Mouse (Mus musculus) stomach, embryonic 14.5 days (tissue): ENCODE data around the gene Gucd1. TPM values are rescaled to one million over a fixed set of nuclear protein-coding genes. Genes with fewer than 3 reads are reported as not detected.

ENCODE experiments used
- ATAC-seq: fragments of 200-750 bp; cut with Nextera tagmentation; 2 replicates; pipeline ENCODE4 v1.8.0; 2017; ENCODE audit warnings: low read depth, moderate TSS enrichment; ENCODE audit not compliant: insufficient number of reproducible peaks, insufficient read depth, low FRiP score
- H3K27ac ChIP-seq: fragments of 300-500 bp; sonication (generic); 2 replicates; pipeline ENCODE4 v1.5.1; 2014; ENCODE audit warnings: mild to moderate bottlenecking, low read length, moderate library complexity, mixed read lengths
- H3K27me3 ChIP-seq: fragments of 300-500 bp; sonication (generic); 2 replicates; pipeline ENCODE4 v1.6.1; 2014; ENCODE audit warnings: low read length, control low read depth, mixed read lengths; ENCODE audit not compliant: control insufficient read depth, insufficient read depth
- H3K36me3 ChIP-seq: fragments of 300-500 bp; sonication (generic); 2 replicates; pipeline ENCODE4 v1.6.1; 2014; ENCODE audit warnings: mild to moderate bottlenecking, control low read depth, low read length, moderate library complexity, mixed read lengths; ENCODE audit not compliant: control insufficient read depth, insufficient read depth
- H3K4me1 ChIP-seq: fragments of 300-500 bp; sonication (generic); 2 replicates; pipeline ENCODE4 v1.6.1; 2014; ENCODE audit warnings: low read length, control low read depth, mixed read lengths; ENCODE audit not compliant: control insufficient read depth, insufficient read depth
- H3K4me2 ChIP-seq: fragments of 300-500 bp; sonication (generic); replicated peaks from 2 replicates; pipeline ENCODE4 v1.6.1; 2014; ENCODE audit warnings: low read depth, low read length, control low read depth
- H3K4me3 ChIP-seq: fragments of 300-500 bp; sonication (generic); 2 replicates; pipeline ENCODE4 v1.5.1; 2014; ENCODE audit warnings: low read depth, low read length, control low read depth
- H3K9ac ChIP-seq: fragments of 300-500 bp; sonication (generic); replicated peaks from 2 replicates; pipeline ENCODE4 v1.6.1; 2014; ENCODE audit warnings: low read depth, mild to moderate bottlenecking, control low read depth, low read length, moderate library complexity, mixed read lengths
- H3K9me3 ChIP-seq: fragments of 300-500 bp; sonication (generic); 2 replicates; pipeline ENCODE4 v1.6.1; 2016; ENCODE audit warnings: low read depth, low read length, control low read depth; ENCODE audit not compliant: control insufficient read depth
- WGBS: fragments of 180-500 bp; shearing (Covaris S2); extraction: QIAGEN DNeasy Blood & Tissue Kit; methylation state at CpG from one replicate; pipeline ENCODE4 v1.1.7; 2014; 5-methylcytosine and 5-hydroxymethylcytosine counted together
- polyA plus RNA-seq: library from polyadenylated mRNA; unstranded; fragments of >200 nt; fragmentation: Nextera tagmentation; extraction: Ambion mirVana; gene quantifications from 2 replicates; pipeline ENCODE4 v1.2.1, GENCODE M21; 2014

Gene Gucd1
- polyA plus RNA-seq, 1 experiment from 2014 or later: 29.9 TPM

DNA sequence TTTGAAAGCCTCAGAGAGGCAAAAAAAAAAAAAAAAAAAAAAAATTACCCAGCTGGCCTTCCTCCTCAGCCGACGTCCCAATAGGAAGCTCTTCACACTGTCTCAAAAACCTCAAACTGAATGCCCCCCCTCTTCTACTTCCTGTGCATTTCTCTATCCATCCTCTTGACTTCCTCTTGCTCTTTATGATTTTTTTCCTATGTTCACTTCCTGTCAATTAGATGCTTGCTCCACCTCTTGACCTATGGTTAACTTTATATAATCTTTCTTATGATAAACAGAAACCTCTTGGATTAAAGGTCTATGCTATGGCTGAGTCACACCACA is 25.9 kb downstream of the Gucd1 start:
- Histone ChIP-seq H3K36me3 (no peaks in the 10 kb centered on the region), H3K9me3 (no peaks in the 10 kb centered on the region), H3K4me1 (no peaks in the 10 kb centered on the region), H3K4me3 (no peak overlapping the region), H3K27ac (no peak overlapping the region), H3K4me2 (no peak overlapping the region), H3K27me3 (no peaks in the 10 kb centered on the region), H3K9ac (no peak overlapping the region)
- 44% methylated on average over 2 of the region's 2 CpGs for WGBS
- no peak for ATAC-seq

DNA sequence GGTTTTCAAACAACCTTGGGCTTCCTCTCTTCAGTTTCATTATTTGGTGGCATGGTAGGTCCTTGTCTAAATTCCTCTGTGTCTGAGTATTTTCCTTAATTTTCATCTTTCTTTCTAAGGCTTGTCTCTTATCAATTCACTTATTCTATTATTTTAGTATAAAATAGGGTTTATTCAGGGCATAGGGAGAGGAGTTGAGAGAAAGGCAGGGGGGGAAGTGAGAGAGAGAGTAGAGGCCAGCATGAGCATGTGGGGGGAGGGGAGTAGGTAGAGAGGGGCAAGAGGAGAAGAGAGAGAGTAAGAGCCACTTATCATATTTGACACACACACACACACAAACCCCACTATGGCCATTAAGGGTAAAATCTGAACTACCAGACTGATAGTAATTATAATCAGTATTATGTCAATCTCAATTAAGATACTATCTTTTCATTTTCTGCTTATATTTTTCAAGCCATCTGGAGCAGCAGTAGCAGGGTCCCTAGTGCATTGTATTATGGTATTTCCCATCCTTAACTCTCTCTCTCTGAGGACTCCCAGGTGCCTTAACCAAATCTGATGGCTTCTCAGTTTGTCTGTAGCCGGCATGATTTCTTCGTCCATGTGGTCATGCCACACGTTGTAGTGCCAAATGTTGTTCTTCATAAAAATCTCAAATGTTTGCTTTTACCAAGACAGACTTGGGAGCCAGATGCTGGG is 26.4 kb downstream of the Gucd1 start:
- H3K4me2 ChIP-seq: no peak overlapping the region
- no peak overlapping the region for H3K27ac ChIP-seq
- ATAC-seq: no peak
- no peaks in the 10 kb centered on the region for H3K9me3 ChIP-seq
- no peak overlapping the region for H3K4me3 ChIP-seq
- 75% methylated on average over 3 of the region's 3 CpGs for WGBS
- no peaks in the 10 kb centered on the region for H3K27me3 ChIP-seq
- no peaks in the 10 kb centered on the region for H3K4me1 ChIP-seq
- H3K9ac ChIP-seq: no peak overlapping the region
- H3K36me3 ChIP-seq: no peaks in the 10 kb centered on the region

DNA sequence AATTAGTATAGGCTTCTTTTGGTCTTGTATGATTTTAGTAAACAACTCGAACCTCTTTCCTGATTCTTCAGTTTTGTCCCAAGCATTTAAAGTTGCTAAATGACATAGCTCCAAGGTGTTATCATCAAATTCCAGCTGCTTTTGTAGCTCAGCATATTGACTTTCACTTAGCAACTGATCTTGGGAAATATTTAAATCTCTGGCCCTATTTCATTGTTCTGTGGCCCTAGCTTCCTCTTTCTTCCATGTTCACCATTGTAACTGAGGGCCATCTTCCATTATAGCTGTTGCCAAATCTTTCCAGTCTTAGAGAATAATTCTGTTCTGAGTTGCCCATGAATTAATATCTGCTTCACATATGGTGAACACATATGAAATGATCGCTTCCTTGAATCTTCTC is 27.0 kb downstream of the Gucd1 start:
- H3K9ac ChIP-seq: no peak overlapping the region
- no peak overlapping the region for H3K27ac ChIP-seq
- H3K36me3 ChIP-seq: no peaks in the 10 kb centered on the region
- WGBS: 83% methylated on average over 2 of the region's 2 CpGs
- no peak overlapping the region for H3K4me3 ChIP-seq
- no peaks in the 10 kb centered on the region for H3K9me3 ChIP-seq
- no peak for ATAC-seq
- H3K4me2 ChIP-seq: no peak overlapping the region
- no peaks in the 10 kb centered on the region for H3K4me1 ChIP-seq
- H3K27me3 ChIP-seq: no peaks in the 10 kb centered on the region

DNA sequence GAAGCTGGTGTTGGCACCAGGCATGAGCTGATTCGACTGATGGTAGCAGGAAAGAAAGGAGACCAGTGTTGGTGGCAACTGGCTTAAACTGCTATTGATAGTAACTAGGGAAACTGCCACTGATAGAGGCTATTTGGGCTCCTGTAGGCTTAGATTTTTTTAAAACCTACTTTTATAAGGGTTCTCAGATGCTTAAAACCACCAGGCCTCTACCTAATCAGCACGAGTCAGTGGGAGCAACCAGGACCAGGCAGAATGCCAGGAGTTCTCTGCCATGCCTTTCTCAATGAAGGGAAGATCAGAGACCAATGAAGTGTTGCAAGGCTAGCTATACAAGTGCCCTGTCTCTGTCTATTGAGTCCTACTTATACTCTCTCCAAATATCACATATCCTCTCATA is 28.2 kb downstream of the Gucd1 start:
- no peak overlapping the region for H3K4me3 ChIP-seq
- peaks cover 4% of the 10 kb centered on the region; the same call in 1 of the 2 replicates for H3K4me1 ChIP-seq
- no peak overlapping the region for H3K9ac ChIP-seq
- no peaks in the 10 kb centered on the region for H3K9me3 ChIP-seq
- WGBS: 62% methylated on average over 2 of the region's 2 CpGs
- ATAC-seq: no peak
- H3K27ac ChIP-seq: no peak overlapping the region
- H3K4me2 ChIP-seq: no peak overlapping the region
- no peaks in the 10 kb centered on the region for H3K36me3 ChIP-seq
- no peaks in the 10 kb centered on the region for H3K27me3 ChIP-seq

DNA sequence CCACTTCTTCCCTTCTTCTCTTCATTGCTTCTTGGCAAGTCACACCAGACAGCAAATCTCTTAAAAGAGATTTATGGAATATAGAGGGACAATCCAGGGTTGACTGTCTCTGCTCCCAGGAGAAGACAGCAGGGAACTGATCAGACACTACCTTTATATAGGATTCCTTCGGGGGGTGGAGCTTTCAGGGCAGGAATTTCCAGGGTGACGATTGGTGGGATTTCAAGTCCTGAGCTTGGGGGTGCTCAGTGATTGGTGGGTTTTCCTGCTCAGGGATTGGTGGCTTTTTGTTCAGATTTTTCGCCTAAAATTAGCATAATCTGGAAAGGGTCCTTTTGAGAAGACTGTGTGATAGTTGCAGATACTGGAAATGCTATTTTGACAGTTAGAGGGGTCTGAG is 30.6 kb downstream of the Gucd1 start:
- Histone ChIP-seq H3K4me3 (no peak overlapping the region), H3K4me2 (no peak overlapping the region), H3K27ac (no peak overlapping the region), H3K27me3 (no peaks in the 10 kb centered on the region), H3K9me3 (no peaks in the 10 kb centered on the region), H3K4me1 (peaks cover 7% of the 10 kb centered on the region; the same call in 1 of the 2 replicates), H3K36me3 (no peaks in the 10 kb centered on the region), H3K9ac (no peak overlapping the region)
- no peak for ATAC-seq
- WGBS: 60% methylated on average over 3 of the region's 3 CpGs

DNA sequence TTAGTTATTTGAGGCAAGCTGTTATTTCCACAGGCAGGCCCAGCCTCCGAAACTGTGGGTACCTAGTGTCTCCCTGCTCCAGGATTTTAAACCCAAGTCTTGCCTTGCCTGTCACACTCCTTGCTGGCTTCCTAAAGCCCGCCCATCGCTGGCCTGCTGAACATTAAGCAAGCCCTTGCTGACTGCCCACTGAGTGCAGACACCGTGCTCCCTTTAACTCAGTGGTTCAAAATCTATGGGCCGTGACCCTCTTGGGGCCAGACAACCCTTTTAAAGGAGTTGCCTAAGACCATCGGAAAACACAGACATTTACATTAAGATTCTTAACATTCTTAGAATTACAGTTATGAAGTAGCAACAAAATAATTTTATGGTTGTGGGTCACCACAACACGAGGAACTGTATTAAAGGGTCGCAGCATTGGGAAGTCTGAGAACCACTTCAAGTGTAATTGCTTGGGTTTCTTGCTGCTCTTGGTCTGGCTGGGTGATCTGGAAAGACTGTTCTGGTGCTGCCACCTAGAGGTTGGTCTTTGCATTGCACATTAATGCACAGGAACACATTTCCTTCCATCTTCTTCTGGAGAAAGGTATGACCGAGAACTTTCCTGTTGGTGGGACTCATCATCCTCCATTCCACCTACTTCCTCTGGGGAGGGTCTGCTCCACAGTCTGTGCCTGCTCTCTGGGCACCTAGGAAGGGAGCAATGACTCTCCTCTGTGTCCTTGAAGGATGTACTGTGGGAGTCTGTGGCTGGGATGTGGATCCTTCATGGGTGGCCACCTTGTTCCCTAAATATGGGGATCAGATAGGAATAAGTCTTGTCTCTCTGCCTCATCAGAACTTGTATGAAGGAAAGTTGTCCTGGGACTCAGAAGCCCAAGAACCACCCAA is 31.4 kb downstream of the Gucd1 start:
- H3K27me3 ChIP-seq: no peaks in the 10 kb centered on the region
- peaks cover 7% of the 10 kb centered on the region; the same call in 1 of the 2 replicates for H3K4me1 ChIP-seq
- WGBS: 52% methylated on average over 9 of the region's 9 CpGs
- no peak overlapping the region for H3K4me3 ChIP-seq
- H3K4me2 ChIP-seq: no peak overlapping the region
- ATAC-seq: no peak
- H3K9ac ChIP-seq: no peak overlapping the region; the same call in 1 of the 2 replicates
- H3K9me3 ChIP-seq: no peaks in the 10 kb centered on the region
- H3K27ac ChIP-seq: no peak overlapping the region
- no peaks in the 10 kb centered on the region for H3K36me3 ChIP-seq

DNA sequence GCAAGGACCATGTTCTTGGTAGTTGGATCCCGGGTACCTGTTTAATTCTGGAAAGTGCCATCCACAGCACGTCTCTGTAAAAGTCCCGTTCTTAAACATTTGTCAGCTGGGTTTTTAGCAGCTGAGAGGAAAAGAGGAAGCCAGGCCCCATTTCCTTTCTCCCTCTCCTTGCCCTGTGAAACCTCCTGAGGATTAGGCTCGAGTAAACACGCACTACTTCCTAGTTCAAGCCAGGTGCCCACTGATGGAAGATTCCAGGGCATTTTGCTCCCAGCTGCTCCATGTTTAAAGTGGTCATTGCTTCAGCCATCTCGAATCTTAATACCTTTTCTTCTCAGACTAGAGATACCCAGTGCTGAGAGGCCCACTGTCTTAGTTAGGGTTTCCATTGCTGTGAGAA is 33.0 kb downstream of the Gucd1 start:
- Histone ChIP-seq H3K27ac (no peak overlapping the region), H3K9me3 (no peaks in the 10 kb centered on the region), H3K4me1 (peaks cover 7% of the 10 kb centered on the region; the same call in 1 of the 2 replicates), H3K36me3 (no peaks in the 10 kb centered on the region), H3K27me3 (no peaks in the 10 kb centered on the region), H3K4me3 (no peak overlapping the region), H3K4me2 (no peak overlapping the region), H3K9ac (no peak overlapping the region)
- 40% methylated on average over 6 of the region's 6 CpGs for WGBS
- no peak for ATAC-seq

DNA sequence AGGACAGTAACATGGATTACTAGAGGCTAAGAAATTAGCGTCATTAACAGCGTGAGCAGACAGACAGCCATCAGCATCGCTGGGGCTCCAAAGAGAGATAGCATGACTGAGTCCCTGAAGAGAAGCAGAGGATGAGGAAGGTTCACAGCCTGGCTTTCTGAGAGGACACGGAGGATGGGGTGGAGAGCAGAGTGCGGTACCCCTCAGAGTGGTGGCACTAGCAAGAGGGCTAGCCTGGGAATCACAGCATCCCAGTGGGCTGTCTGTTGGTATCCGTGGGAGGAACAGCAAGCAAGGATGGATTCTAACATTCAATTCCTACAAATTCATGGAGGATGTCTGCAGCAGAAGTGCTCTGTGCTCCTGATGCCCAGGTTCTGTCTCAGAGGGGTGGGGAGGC is 33.7 kb downstream of the Gucd1 start:
- H3K4me3 ChIP-seq: no peak overlapping the region
- H3K27me3 ChIP-seq: no peaks in the 10 kb centered on the region
- ATAC-seq: no peak
- no peak overlapping the region for H3K9ac ChIP-seq
- 93% methylated on average over 6 of the region's 6 CpGs for WGBS
- H3K4me1 ChIP-seq: peaks cover 7% of the 10 kb centered on the region; the same call in 1 of the 2 replicates
- no peaks in the 10 kb centered on the region for H3K36me3 ChIP-seq
- no peak overlapping the region for H3K4me2 ChIP-seq
- no peak overlapping the region for H3K27ac ChIP-seq
- H3K9me3 ChIP-seq: no peaks in the 10 kb centered on the region
